25 mouse cellular contexts compared by ENCODE assay signal in genomic region chr9:14314477-14314876, GRCm38 (mm10).
"Had no signal": no experiment of that assay in that cellular context is flagged by ENCODE, and none has a peak within 500 bp of the region (broad histone marks: within the 10 kb centered on the region; RNA-seq: fewer than 3 reads in every experiment).

No protein-coding gene starts in this region.

- H3K4me2 ChIP-seq: heart, embryonic 13.5 days; heart, embryonic 15.5 days; hindbrain, embryonic 13.5 days; intestine, embryonic 15.5 days; limb, embryonic 12.5 days; liver, embryonic 11.5 days; liver, embryonic 13.5 days; liver, embryonic 15.5 days had no signal

- H3K4me1 ChIP-seq: heart, embryonic 15.5 days; hindbrain, embryonic 13.5 days; intestine, embryonic 15.5 days; limb, embryonic 10.5 days; limb, embryonic 12.5 days; liver, embryonic 13.5 days; liver, embryonic 15.5 days had no signal

- H3K36me3 ChIP-seq: liver, embryonic 13.5 days had no signal

- ATAC-seq: hindbrain, embryonic 16.5 days; inflammation-experienced regulatory T-cells, adult 6 months; intestine, embryonic 15.5 days; intestine, postnatal 0 days had no signal

- H3K9me3 ChIP-seq: heart, embryonic 13.5 days; heart, embryonic 15.5 days; hindbrain, embryonic 13.5 days; intestine, embryonic 15.5 days; limb, embryonic 10.5 days; limb, embryonic 12.5 days; liver, embryonic 13.5 days; liver, embryonic 15.5 days had no signal

- H3K4me3 ChIP-seq: gastrocnemius, adult 2 months; heart, embryonic 13.5 days; heart, embryonic 15.5 days; hindbrain, embryonic 13.5 days; intestine, embryonic 15.5 days; layer of hippocampus, adult 2 months; left cerebral cortex, adult 2 months; limb, embryonic 10.5 days; limb, embryonic 12.5 days; liver, embryonic 13.5 days; liver, embryonic 15.5 days had no signal

- H3K9ac ChIP-seq: heart, embryonic 13.5 days; heart, embryonic 15.5 days; hindbrain, embryonic 13.5 days; intestine, embryonic 15.5 days; limb, embryonic 12.5 days; liver, embryonic 13.5 days; liver, embryonic 15.5 days had no signal

- H3K27me3 ChIP-seq: heart, embryonic 13.5 days; heart, embryonic 15.5 days; hindbrain, embryonic 13.5 days; intestine, embryonic 15.5 days; limb, embryonic 12.5 days; liver, embryonic 13.5 days; liver, embryonic 15.5 days had no signal

- H3K27ac ChIP-seq: gastrocnemius, adult 2 months; heart, embryonic 15.5 days; hindbrain, embryonic 13.5 days; intestine, embryonic 15.5 days; layer of hippocampus, adult 2 months; left cerebral cortex, adult 2 months; limb, embryonic 10.5 days; limb, embryonic 12.5 days; liver, embryonic 13.5 days; liver, embryonic 15.5 days had no signal

- DNase-seq: gastrocnemius, adult 2 months; gastrocnemius, postnatal 10 days; gastrocnemius, postnatal 25 days; heart, adult 18-20 months; heart, postnatal 14 days; heart, postnatal 36 days; kidney, adult 18-20 months; kidney, adult 8-10 months; kidney, postnatal 10 days; kidney, postnatal 4 days; liver; liver, embryonic 13.5 days had no signal
